Mouse (Mus musculus) central nervous system, embryonic 18 days (tissue): ENCODE results near the gene Tspyl3. TPM values are rescaled to one million over a fixed set of nuclear protein-coding genes. Genes with fewer than 3 reads are reported as not detected.

Source experiments
- polyA plus RNA-seq: library from polyadenylated mRNA; depleted of rRNA; stranded (reverse); fragments of >200 nt; gene quantifications from 2 replicates; pipeline ENCODE4 v1.2.3, GENCODE M21; 2012; rRNA removed

Gene Tspyl3
- 47.1 and 48.3 TPM in 2 replicates for polyA plus RNA-seq

DNA sequence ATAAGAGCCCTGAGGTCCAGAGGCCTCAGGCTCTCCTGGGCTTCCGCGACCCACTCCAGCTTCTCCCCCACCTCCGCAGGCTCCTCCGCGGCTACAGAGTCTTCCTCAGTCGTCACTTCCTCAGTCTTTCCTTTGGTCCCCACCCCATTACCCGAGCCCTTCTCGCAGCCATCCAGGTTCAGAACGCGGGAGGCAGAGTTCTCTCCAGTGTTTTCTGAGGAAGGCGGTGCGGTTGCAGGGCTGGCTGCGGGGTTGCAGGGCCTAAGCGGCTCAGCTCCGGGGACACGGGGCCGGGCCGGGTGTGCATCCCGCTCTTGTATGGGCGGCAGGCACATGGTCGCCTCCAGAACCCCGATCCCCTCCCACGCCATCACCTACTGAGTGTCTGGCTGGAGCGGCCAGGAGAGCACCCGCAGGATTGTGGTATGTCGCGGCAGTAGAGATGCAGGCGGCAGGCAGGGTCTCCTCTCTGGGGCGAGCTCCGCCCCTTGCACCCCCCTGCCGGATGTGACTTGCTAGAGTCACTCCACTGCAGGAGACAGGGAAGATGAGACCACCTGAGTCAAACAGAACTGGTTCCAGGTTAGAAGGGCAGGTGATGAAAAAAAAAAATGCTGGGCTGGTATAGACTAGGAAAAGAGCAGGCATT is at the start of gene Tspyl3:
TSS of gene Tspyl3 (minus strand) at position 496 of the 649 bp plus-strand sequence.

DNA sequence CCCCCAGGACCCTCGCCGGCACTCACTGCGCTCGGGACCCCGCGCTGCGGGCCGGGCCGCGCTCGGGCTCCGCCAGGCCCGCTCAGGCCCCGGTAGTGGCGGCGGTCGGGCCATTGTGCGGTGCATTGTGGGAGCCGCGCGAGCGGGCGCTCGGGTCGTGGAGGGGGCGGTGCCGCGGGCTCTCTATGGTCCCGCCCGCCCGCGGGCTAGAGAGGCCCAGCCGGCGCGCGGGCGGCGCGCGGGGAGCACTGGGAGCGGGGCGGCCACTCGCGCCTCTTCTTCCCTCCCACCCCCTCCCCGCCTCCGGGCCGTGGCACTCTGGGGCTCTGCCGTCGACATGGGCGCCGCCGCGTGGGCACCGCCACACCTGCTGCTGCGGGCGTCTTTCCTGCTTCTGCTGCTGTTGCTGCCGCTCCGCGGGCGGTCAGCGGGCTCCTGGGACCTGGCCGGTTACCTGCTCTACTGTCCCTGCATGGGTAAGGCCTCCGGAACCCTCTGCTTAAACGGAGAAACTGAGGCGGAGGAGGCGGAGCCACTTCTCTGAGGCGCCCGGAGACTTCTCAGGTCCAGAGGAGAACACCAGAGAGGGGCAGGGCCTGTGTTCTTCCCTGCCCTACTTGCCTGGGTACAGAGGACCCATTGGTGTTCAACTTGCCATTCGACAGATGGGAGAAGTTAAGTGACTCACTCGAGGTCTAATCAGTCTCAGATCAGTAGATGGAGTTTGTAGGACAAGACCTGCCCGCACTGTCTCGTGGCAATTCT is 16.2 kb upstream of the Tspyl3 start, which contains the start of the genes Plagl2 and Pofut1:
TSS of gene Plagl2 (minus strand) at position 177 of the 765 bp plus-strand sequence.
TSS of gene Pofut1 (plus strand) at position 284 of the 765 bp plus-strand sequence.

Other genes starting within 250 kb of the Tspyl3 start
- gene Pdrg1, start 210.0 kb downstream of the Tspyl3 start, polyA plus RNA-seq: 179 and 180 TPM in 2 replicates
- 10.2 and 10.7 TPM in 2 replicates for gene Xkr7, start 193.6 kb downstream of the Tspyl3 start, polyA plus RNA-seq
- gene Ccm2l, start 159.5 kb downstream of the Tspyl3 start, polyA plus RNA-seq: 8.0 and 9.5 TPM in 2 replicates
- gene Hck, start 117.0 kb downstream of the Tspyl3 start, polyA plus RNA-seq: 4.9 and 6.5 TPM in 2 replicates
- 53.8 and 57.1 TPM in 2 replicates for gene Tm9sf4, start 64.1 kb downstream of the Tspyl3 start, polyA plus RNA-seq
- 5.0 and 5.1 TPM in 2 replicates for gene Plagl2, start 16.0 kb upstream of the Tspyl3 start, polyA plus RNA-seq
- 19.0 and 19.2 TPM in 2 replicates for gene Pofut1, start 16.1 kb upstream of the Tspyl3 start, polyA plus RNA-seq
- gene Kif3b, start 66.0 kb upstream of the Tspyl3 start, polyA plus RNA-seq: 45.3 and 45.9 TPM in 2 replicates
- gene Asxl1, start 120.4 kb upstream of the Tspyl3 start, polyA plus RNA-seq: 26.0 and 26.9 TPM in 2 replicates